Mouse (Mus musculus) regulatory T cell (primary cell): ENCODE data around the gene Zeb2.

ENCODE experiments used
- in situ Hi-C: fragments of 300-600 bp; cut with MboI, MseI; formaldehyde crosslinking; loops from one replicate; pipeline ENCODE4 v1.15.1; 2025; ENCODE audit warnings: high pct_unique_total_duplicates

The Zeb2 gene

DNA sequence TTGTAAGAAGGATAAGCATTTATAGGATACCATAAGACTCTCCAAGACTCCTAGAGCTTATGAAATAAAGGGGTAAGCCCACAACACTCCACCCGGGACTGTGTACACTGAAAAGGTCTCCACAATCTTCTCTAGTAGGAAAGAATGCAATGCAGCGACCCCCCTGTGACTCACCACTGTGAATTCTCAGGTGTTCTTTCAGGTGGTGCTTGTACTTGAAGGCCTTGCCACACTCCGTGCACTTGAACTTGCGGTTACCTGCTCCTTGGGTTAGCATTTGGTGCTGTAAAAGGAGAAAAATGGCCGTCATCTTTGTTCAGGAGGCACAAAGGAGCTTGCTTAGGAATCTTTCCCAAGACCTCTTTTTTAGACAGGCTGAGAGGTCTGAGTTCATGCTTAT lies 118.5 kb downstream of the Zeb2 start:
- in situ Hi-C loops: no loop called here

DNA sequence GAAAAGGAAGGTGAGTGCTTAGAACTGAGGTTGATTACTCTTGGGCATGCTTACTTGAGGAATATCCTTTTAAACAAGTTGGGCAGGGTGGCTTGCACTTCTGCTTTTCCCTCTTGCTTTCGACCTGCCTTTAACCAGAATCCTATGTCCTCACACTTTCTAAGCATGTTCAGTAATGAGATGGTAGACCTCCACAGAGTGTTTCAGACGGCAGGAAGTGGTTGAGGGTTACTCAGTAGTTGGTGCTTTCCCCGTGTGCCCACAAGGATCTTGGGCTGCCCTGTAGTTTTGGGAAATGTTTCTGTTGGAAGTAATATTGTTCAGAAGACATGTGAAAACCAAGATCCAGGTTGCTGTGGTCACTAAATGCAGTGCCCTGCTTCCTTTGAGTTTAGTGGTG lies 135.5 kb downstream of the Zeb2 start:
- in situ Hi-C loops: no loop called here

- in situ Hi-C loops: loop anchor here (5.0 kb wide), 1 partner anchor 52 kb away; the partner anchor contains the start of gene Gtdc1
Measured at GRCm38 (mm10) chr2:44979042-44979721, 138.0 kb downstream of the Zeb2 start.

DNA sequence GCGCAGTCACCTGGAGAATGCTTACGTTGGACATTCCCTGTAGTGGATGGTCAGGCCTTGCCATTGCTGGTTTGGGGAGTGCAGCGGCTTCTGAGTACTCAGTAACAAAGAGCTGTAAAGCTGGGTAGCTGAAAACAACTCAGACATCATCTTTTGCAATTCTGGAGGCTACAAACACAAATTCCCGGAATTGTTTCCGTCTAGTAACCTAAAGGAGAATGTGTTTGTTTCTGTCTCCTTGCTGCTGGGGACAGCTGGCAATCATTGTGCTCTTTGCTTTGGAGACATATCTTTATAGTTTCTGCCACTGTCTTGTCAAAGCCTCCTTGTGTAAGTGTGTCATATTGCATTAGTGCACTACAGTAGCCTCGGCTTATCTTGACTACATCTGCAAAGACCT lies 139.2 kb downstream of the Zeb2 start:
- in situ Hi-C loops: loop anchor here (5.0 kb wide), 1 partner anchor 51 kb away; the partner anchor contains the start of gene Gtdc1

DNA sequence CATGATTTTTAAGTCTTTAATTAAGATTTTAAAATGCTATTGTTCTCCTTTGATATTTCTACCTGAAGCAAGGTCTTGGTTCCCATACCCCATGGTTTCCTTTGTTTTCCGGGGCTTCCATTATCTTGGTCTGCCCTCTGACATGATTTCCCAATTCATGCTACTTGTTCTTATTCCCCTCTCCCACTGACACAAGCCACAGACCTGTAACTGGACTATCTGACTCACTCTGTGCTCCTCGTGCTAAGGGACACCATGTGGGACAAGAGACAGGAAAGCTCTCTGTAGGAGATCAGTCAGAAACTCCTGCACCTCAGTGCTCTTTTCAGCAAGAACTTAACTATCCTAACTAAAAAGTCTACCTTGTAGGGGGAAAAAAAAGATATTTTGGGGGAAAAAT lies 139.6 kb downstream of the Zeb2 start:
- in situ Hi-C loops: loop anchor here (5.0 kb wide), 1 partner anchor 50 kb away; the partner anchor contains the start of gene Gtdc1

GRCm38 (mm10) chr2:44977051-44977450 lies 140.1 kb downstream of the Zeb2 start:
- in situ Hi-C loops: loop anchor here (5.0 kb wide), 1 partner anchor 50 kb away; the partner anchor contains the start of gene Gtdc1

DNA sequence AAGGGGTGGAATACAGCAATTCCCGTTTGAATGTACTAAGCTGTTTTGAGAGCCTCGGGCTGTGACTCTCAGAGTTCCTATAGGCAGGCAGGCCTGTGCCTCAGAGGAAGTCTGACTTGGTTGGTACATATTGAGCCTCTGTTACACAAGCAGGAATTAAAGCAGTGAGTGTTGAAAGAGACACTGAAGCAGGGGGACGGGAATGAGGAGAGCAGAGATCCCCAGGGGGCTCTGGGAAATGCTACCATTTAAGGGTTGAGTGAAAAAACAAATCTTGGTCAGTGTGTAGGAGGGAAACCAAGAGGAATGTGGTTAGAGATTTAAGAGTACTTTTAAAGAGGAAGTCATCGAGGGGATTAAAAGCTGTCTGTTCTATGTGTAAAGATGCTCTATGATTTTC lies 140.7 kb downstream of the Zeb2 start:
- in situ Hi-C loops: loop anchor here (5.0 kb wide), 1 partner anchor 49 kb away; the partner anchor contains the start of gene Gtdc1

DNA sequence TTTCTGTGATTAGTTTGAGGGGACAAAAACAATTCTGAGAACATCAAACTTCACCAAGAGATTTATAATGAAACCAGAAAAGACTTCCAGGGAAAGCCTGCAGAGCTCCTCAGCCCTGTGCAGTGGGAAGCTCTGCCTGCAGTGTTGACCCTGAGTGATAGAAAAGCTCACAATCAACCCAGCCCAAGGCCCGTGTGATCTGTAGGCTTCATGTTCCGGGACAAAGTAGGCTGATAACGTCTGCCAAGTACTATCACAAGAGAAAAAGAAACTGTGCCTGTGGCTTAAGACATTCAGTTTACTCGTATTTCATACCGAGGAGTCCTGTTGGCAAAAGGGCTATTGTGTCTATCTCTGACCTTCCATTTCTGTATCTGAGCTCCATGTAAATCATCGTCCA lies 143.4 kb downstream of the Zeb2 start:
- in situ Hi-C loops: no loop called here

- in situ Hi-C loops: no loop called here
Measured at GRCm38 (mm10) chr2:44970087-44970646, 147.0 kb downstream of the Zeb2 start.

- in situ Hi-C loops: no loop called here
Measured at GRCm38 (mm10) chr2:44969640-44970039, 147.6 kb downstream of the Zeb2 start.

DNA sequence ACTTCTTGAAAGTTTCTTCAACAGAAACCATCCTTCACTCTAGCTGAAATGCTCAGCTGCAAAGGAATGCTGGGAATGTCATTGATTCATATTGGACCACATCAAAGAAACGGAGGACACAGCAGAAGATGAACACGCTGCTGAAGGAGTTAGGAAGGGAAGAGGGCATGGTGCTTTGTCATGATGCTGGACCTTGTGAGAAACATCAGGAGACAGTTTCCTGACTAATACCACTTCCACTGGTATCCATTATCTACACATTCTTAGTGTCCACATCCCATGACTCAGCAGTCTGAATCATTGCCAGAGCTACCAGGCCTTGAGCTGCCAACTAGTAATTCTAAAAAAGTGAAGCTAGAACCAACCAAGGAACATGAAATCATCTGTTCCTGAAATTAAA lies 148.0 kb downstream of the Zeb2 start:
- in situ Hi-C loops: no loop called here

DNA sequence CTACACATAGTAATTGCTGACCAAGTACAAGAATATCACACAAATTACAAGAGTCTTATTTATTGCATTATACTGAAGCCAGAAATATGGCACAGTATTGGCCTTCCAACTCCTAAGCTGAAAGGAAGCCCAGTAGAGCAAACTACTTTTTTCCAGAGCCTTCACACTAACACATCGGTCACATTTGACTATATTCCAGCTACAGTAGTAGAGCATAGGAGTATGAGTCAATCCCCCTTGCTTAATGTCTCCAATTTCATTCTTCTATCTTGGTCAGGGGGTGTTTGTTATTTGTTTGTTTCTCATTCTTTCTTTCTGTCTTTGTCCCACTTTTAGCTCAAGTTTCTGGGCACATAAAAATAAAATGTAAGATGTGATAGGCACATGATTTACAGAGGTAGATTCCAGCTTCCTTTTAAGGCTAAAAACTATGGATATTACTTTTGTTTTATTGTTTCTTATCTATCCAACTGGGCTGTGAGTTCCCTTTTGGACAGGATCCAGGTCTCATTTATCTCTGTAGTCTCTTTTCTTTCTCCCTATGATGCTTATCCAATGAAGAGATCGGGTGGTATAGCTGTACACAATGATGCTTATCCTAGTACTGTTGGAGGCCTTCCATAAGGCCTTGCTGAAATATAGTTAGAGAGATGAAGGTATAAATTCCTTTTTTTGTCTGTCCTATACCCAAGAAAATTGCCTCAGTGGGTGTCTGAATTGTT lies 151.2 kb downstream of the Zeb2 start:
- in situ Hi-C loops: no loop called here

DNA sequence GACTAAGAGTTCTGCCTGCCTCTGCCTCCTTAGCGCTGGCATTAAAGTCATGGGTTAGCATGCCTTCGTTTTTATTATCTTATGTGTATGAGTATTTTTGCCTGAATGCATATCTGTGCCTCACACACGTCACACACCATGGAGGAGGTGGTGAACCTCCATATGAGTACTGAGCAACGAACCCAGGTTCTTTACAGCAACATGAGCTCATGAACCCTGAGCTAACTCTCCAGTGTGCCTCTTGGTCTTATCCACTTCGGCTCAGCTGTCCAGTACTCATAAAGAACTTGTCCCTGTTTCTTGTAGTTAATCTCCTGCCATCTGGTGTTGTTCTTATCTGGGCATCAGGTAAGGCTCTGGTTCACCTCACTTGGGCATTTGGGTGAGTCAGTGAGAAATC lies 154.6 kb downstream of the Zeb2 start:
- in situ Hi-C loops: no loop called here

- in situ Hi-C loops: no loop called here
Measured at GRCm38 (mm10) chr2:44961192-44961591, 156.0 kb downstream of the Zeb2 start.

- in situ Hi-C loops: no loop called here
Measured at GRCm38 (mm10) chr2:44960561-44960960, 156.6 kb downstream of the Zeb2 start.

- in situ Hi-C loops: no loop called here
Measured at GRCm38 (mm10) chr2:44957329-44957797, 159.8 kb downstream of the Zeb2 start.

GRCm38 (mm10) chr2:44956232-44956631 lies 161.0 kb downstream of the Zeb2 start:
- in situ Hi-C loops: no loop called here

DNA sequence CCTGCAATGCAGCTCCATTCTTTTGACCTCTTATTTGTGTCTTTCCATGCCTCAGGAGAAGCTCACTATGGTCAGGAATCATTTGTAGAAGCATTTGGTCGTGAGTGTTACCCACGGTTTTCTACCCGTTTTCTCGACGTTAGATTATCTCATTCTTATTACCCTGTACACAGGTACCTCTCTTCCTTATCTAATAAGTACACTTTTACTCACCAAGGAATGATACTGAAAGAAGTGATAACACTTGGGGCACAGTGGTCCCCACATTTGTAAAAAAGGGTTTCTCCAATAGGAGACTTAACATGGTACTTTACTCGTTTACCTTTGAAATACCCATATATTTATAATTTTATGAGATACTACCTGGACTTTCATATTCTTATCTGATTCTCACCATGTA lies 161.7 kb downstream of the Zeb2 start:
- in situ Hi-C loops: no loop called here

- in situ Hi-C loops: no loop called here
Measured at GRCm38 (mm10) chr2:44954180-44954579, 163.0 kb downstream of the Zeb2 start.

- in situ Hi-C loops: no loop called here
Measured at GRCm38 (mm10) chr2:44952830-44953422, 164.3 kb downstream of the Zeb2 start.

GRCm38 (mm10) chr2:44951651-44952213 lies 165.5 kb downstream of the Zeb2 start:
- in situ Hi-C loops: no loop called here

- in situ Hi-C loops: no loop called here
Measured at GRCm38 (mm10) chr2:44944689-44945088, 172.5 kb downstream of the Zeb2 start.
